ENCODE assay signal across 16 mouse cellular contexts in genomic region chr2:131496125-131496820, GRCm38 (mm10). TPM values are rescaled to one million over a fixed set of nuclear protein-coding genes. Genes with fewer than 3 reads are reported as not detected.
DNase-seq lines count a peak whose midpoint lies in the region; ATAC-seq and TF ChIP-seq lines count a peak whose summit lies in the region.
"Had no signal": no experiment of that assay in that cellular context is flagged by ENCODE, and none has a peak within 500 bp of the region (broad histone marks: within the 10 kb centered on the region; RNA-seq: fewer than 3 reads in every experiment).

No protein-coding gene starts in this region.

- H3K4me3 ChIP-seq in bone marrow, adult 2 months (replicated peaks; ENCODE audit: control insufficient read depth, low read depth, low read length), result no peak overlapping the region
- H3K4me3 ChIP-seq: embryonic facial prominence, embryonic 15.5 days; hindbrain, embryonic 10.5 days; limb, embryonic 15.5 days had no signal

- no peak for TF ChIP-seq CTCF in bone marrow, adult 2 months (IDR thresholded peaks at IDR 0.05; ENCODE audit: control insufficient read depth, insufficient read depth, low read length)

- peak; percentile 25 for DNase-seq in kidney, postnatal 14 days
- DNase-seq in kidney, adult 8-10 months, result no peak
- DNase-seq in adipocyte (ENCODE audit: low spot score), result no peak
- no peak for DNase-seq in cerebellum, postnatal 36 days
- DNase-seq: cerebellum, adult 11 months; midbrain, embryonic 14.5 days; right cerebral cortex, postnatal 14 days had no signal

- peak; percentile 41 to 53 for ATAC-seq in hematopoietic stem cell, adult 5-6 weeks (replicated peaks in 1 of 2; ENCODE audit: insufficient read depth in 1 of 2, low FRiP score in 2 of 2, low TSS enrichment in 1 of 2, low read depth in 1 of 2, poor library complexity in 2 of 2, severe bottlenecking in 2 of 2)
- ATAC-seq in megakaryocyte-erythroid progenitor cell, adult 5-6 weeks (replicated peaks; ENCODE audit: low FRiP score, low TSS enrichment, poor library complexity, severe bottlenecking), result peak; percentile 43; the same call in 1 of the 2 replicates
- ATAC-seq: activated CD4-positive, CD25-positive, alpha-beta regulatory T cell, adult 4 months; forebrain, embryonic 14.5 days had no signal

- no peak for TF ChIP-seq POLR2A in bone marrow, adult 2 months (IDR thresholded peaks at IDR 0.05; ENCODE audit: borderline replicate concordance, control insufficient read depth, low read depth, low read length)

- WGBS in bone marrow, adult 2 months, result 70% methylated on average over 5 of the region's 5 CpGs

- peak overlapping the region; percentile 84 for H3K27ac ChIP-seq in bone marrow, adult 2 months (ENCODE audit: control insufficient read depth, insufficient read depth, low read depth, low read length, poor library complexity)
- H3K27ac ChIP-seq: embryonic facial prominence, embryonic 15.5 days; kidney, postnatal 0 days; limb, embryonic 15.5 days had no signal

- peaks cover 5% of the 10 kb centered on the region; the same call in 1 of the 2 replicates for H3K4me1 ChIP-seq in bone marrow, adult 2 months (ENCODE audit: control insufficient read depth, insufficient read depth, low read length)

RNA-seq across cellular contexts. Expression of gene Smox, which starts 5.0 kb away (rescaled TPM):
- polyA plus RNA-seq in bone marrow, adult 2 months (2011; ENCODE audit: insufficient read depth, insufficient read length, low replicate concordance, missing spikeins), result 176 and 213 TPM in 2 replicates
- 17.9 and 22.1 TPM in 2 replicates for total RNA-seq in hematopoietic stem cell, adult 5-6 weeks (2017)
- 12.5 and 27.3 TPM in 2 replicates for total RNA-seq in megakaryocyte-erythroid progenitor cell, adult 5-6 weeks (2014; fragmentation: Nextera tagmentation)
- 8.7 and 18.9 TPM in 2 replicates for total RNA-seq in megakaryocyte-erythroid progenitor cell, adult 5-6 weeks (2017)
